Mouse (Mus musculus) midbrain, embryonic 14.5 days (tissue): ENCODE measurements around the gene Atrx. TPM values are rescaled to one million over a fixed set of nuclear protein-coding genes. Genes with fewer than 3 reads are reported as not detected.
A peak's percentile ranks its signal among the peaks of the same experiment; 100 is the strongest.
"Not testable (repeated sequence)": the region's sequence is repeated elsewhere in the genome, so short reads cannot be mapped to it uniquely, and the experiment has no call there.

Experiments used
- ATAC-seq: fragments of 200-750 bp; cut with Nextera tagmentation; 2 replicates; pipeline ENCODE4 v1.8.0; 2017; ENCODE audit warnings: moderate number of reproducible peaks, moderate library complexity; ENCODE audit not compliant: low FRiP score, low TSS enrichment
- DNase-seq: peaks from one replicate; pipeline ENCODE4 v3.0.0-alpha.2; 2015
- H3K27ac ChIP-seq: fragments of 300-500 bp; sonication (generic); replicated peaks from 2 replicates; pipeline ENCODE4 v1.5.1; 2014; ENCODE audit warnings: mild to moderate bottlenecking, low read depth, low read length, moderate library complexity
- H3K27me3 ChIP-seq: fragments of 300-500 bp; sonication (generic); 2 replicates; pipeline ENCODE4 v1.6.1; 2014; ENCODE audit warnings: low read length, control low read depth, mixed read lengths; ENCODE audit not compliant: control insufficient read depth, insufficient read depth
- H3K36me3 ChIP-seq: fragments of 300-500 bp; sonication (generic); 2 replicates; pipeline ENCODE4 v1.6.1; 2014; ENCODE audit warnings: low read length, control low read depth; ENCODE audit not compliant: control insufficient read depth, insufficient read depth
- H3K4me1 ChIP-seq: fragments of 300-500 bp; sonication (generic); 2 replicates; pipeline ENCODE4 v1.6.1; 2014; ENCODE audit warnings: mild to moderate bottlenecking, antibody characterized with exemption, low read length, control low read depth; ENCODE audit not compliant: control insufficient read depth, insufficient read depth
- H3K4me2 ChIP-seq: fragments of 300-500 bp; sonication (generic); 2 replicates; pipeline ENCODE4 v1.6.1; 2014; ENCODE audit warnings: mild to moderate bottlenecking, low read length, moderate library complexity
- H3K4me3 ChIP-seq: fragments of 300-500 bp; sonication (generic); replicated peaks from 2 replicates; pipeline ENCODE4 v1.5.1; 2014; ENCODE audit warnings: low read depth, low read length
- H3K9ac ChIP-seq: fragments of 300-500 bp; sonication (generic); replicated peaks from 2 replicates; pipeline ENCODE4 v1.6.1; 2014; ENCODE audit warnings: mild to moderate bottlenecking, low read length, moderate library complexity
- H3K9me3 ChIP-seq: fragments of 300-500 bp; sonication (generic); 2 replicates; pipeline ENCODE4 v1.6.1; 2016; ENCODE audit warnings: low read length, control low read depth, mixed read lengths; ENCODE audit not compliant: control insufficient read depth
- WGBS: fragments of 180-500 bp; shearing (Covaris S2); extraction: QIAGEN DNeasy Blood & Tissue Kit; methylation state at CpG from one replicate; pipeline ENCODE4 v1.1.7; 2014; 5-methylcytosine and 5-hydroxymethylcytosine counted together
- polyA plus RNA-seq: library from polyadenylated mRNA; unstranded; fragments of >200 nt; fragmentation: Nextera tagmentation; extraction: Ambion mirVana; gene quantifications from 2 replicates; pipeline ENCODE4 v1.2.1, GENCODE M21; 2014

The Atrx gene
- polyA plus RNA-seq, 1 experiment from 2014 or later: 271 TPM

DNA sequence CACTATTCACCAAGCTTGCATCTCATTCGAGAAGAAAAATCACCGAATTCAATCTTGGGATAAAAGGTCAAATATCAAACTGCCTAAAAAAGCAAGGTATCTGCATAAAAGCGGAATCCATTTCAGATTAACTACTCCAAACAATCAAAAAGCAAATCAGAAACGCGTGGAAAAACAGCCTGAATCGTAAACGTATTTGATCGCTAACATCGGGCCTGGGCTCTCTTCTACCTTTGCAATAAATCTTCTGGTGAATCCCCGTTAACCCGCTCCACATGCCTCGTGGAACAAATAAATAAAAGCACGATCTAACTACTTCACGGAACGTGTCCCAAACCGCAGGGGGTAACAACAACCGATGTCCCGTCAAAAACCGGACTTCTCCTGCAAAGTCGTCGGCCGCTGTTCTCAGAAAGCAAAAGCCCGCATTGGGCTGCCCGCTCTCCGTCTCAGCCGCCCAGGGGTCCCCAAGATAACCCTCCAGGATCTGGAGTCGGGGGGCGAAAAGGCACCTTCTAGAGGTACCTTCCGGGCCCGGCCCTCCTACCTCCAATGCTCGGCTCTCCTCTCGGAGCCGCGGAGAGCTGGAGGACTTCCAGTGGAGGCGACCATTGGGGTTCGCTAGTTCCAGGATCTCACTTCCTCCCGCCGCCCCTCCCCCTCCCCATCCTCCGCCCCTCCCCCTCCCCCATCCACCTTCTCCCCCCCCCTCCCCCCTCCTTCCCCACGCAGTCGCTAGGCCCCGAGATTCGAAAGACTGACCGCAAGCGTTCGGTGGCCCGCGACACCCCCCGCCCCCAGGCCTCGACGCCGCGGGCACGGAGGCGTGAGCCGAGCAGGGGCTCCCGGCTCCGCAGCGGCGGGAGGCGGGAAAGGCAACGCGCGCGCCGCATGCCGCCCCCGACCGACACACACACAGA, 1.0 kb downstream of the Atrx start:
- H3K27ac ChIP-seq: peak overlapping the region; percentile 96
- DNase-seq (peak; percentile 69), ATAC-seq (peak; percentile 78)
- H3K4me2 ChIP-seq: peak overlapping the region; percentile 57
- peak overlapping the region; percentile 89 for H3K9ac ChIP-seq
- 20% methylated on average over 53 of the region's 69 CpGs for WGBS
- no peaks in the 10 kb centered on the region for H3K27me3 ChIP-seq
- no peaks in the 10 kb centered on the region for H3K36me3 ChIP-seq
- peak overlapping the region; percentile 57 for H3K4me3 ChIP-seq
- H3K9me3 ChIP-seq: no peaks in the 10 kb centered on the region
- 0 out of 2 replicates have a peak, but pooled peaks cover 3% of the 10 kb centered on the region for H3K4me1 ChIP-seq

DNA sequence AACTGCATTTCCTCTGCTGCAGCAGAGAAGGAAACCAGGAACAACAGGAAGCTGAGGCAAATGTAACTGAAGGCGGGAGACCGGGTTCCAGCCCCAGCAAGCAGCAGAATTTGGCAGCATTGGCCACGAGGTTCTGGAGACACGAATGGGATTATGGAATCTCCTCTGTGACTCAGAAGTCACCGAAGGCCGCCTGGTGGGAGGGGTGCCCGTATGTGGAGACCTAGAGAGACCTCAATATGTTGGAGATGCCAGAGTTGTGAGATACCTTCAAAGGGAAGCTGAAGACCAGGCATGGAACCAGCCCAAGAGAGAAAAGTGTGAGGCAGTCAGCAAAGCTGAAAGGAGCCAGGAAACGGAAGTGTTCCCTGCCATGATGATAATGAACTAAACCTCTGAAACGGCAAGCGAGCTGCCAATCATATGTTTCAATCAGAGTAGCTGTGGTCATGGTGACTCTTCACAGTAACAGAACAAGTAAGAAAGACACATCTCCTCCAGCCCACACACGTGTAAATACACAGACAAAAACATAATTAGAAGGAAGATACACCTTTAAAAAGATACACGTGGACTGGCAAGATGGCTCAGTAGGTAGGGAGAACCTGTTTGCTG, 3.0 kb downstream of the Atrx start:
- Histone ChIP-seq H3K27me3 (no peaks in the 10 kb centered on the region), H3K9ac (no peak overlapping the region), H3K36me3 (no peaks in the 10 kb centered on the region), H3K4me3 (no peak overlapping the region), H3K27ac (no peak overlapping the region), H3K4me1 (0 out of 2 replicates have a peak, but pooled peaks cover 3% of the 10 kb centered on the region), H3K4me2 (peak overlapping the region; percentile 57), H3K9me3 (no peaks in the 10 kb centered on the region)
- DNase-seq (no peak), ATAC-seq (no peak)
- WGBS: 75% methylated on average over 12 of the region's 12 CpGs

DNA sequence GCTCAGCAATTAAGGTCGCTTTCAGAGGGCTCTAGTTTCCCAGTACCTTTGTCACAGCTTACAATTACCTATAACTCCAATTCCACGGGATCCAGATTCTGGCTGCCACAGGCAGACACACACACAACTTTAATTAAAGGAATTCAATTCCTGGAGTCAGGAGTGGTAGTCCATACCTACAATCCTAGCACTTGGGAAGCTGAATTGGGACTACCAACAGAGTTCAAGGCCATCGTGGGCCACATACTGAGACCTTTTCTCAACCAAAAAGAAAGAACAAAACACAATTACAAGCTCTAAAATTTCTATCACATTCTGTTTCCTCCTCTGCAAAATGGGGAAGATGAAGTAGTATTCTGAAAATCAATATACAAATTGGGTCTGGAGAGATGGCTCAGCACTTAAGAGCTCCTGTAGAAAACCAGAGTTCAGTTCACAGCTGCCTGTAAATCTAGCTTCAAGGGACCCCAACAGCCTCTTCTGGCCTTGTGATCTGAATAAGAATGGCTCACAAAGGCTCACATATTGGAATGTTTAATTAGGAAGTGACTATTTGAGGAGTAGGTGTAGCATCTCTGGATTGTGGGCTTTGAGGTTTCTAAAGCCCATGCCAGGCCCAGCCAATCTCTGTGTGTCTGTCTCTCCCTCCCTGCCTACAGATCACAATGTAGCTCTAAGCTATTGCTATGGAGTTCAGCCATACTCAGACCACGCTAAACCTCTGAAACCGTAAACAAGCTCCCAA, 4.7 kb downstream of the Atrx start:
- Histone ChIP-seq H3K9ac (no peak overlapping the region), H3K36me3 (no peaks in the 10 kb centered on the region), H3K4me3 (no peak overlapping the region), H3K4me2 (no peak overlapping the region), H3K9me3 (no peaks in the 10 kb centered on the region), H3K27me3 (no peaks in the 10 kb centered on the region), H3K27ac (no peak overlapping the region), H3K4me1 (0 out of 2 replicates have a peak, but pooled peaks cover 3% of the 10 kb centered on the region)
- DNase-seq (no peak), ATAC-seq (no peak)
- 87% methylated on average over 5 of the region's 5 CpGs for WGBS

DNA sequence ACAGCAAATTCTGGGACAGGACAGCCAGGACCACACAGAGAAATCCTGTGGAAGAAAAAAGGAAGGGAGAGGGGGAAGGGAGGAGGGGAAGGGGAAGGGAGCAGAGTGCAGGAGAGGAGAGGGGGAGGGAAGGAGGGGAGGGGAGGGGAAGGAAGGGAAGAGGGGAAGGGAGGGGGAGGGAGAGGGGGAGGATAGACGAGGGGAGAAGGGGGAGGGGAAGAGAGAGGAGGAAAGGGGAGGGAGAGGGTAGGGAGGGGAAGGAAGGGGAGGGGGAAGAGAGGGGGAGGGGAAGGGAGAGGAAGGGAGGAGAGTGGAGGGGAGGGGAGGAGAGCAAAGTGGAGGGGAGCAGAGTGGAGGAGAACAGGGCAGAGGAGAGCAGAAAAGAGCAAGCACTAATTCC, 5.3 kb downstream of the Atrx start:
- H3K4me3 ChIP-seq: no peak overlapping the region
- ATAC-seq (no peak), DNase-seq (no peak)
- H3K36me3 ChIP-seq: no peaks in the 10 kb centered on the region
- no peaks in the 10 kb centered on the region for H3K9me3 ChIP-seq
- whole genome bisulfite sequencing: 25% methylated on average over 1 of the region's 1 CpGs
- H3K4me2 ChIP-seq: no peak overlapping the region
- no peak overlapping the region for H3K9ac ChIP-seq
- H3K27me3 ChIP-seq: no peaks in the 10 kb centered on the region
- H3K27ac ChIP-seq: no peak overlapping the region
- 0 out of 2 replicates have a peak, but pooled peaks cover 3% of the 10 kb centered on the region for H3K4me1 ChIP-seq

DNA sequence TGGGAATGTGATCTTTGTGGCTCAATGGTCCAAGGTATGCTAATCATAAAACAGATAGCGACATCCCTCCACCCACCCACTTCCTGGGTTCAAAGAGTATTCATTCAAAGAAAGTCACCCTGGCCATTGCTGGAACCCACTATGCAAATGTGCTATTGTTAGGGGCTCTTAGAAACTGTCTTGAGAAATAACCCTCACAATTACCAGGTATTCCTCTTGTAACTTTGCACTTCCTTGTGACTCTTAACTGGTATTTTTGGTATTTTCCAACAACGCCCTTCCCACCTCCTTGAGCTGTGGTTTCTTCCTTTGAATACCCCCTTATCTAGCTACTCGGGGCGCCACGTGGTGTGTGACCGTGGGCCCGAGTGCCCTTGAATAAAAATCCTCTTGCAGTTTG, 6.2 kb downstream of the Atrx start:
- DNase-seq, H3K9me3 ChIP-seq, H3K27me3 ChIP-seq, ATAC-seq, H3K36me3 ChIP-seq, H3K27ac ChIP-seq, H3K4me3 ChIP-seq, H3K4me2 ChIP-seq, H3K9ac ChIP-seq, H3K4me1 ChIP-seq: not testable (repeated sequence)
- 90% methylated on average over 7 of the region's 7 CpGs for WGBS

DNA sequence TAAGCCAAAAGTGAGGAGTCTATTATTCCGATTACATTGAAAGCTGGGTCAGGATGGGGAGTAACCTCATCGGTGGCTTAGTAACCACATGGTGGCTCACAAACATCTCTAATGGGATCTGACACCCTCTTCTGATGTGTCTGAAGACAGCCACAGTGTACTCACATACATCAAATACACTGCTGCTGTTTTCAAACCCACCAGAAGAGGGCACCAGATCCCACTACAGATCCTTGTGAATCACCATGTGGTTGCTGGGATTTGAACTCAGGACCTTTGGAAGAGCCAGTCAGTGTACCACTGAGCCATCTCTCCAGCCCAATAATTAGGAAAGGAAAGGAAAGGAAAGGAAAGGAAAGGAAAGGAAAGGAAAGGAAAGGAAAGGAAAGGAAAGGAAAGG, 7.8 kb downstream of the Atrx start:
- H3K27ac ChIP-seq: no peak overlapping the region
- 89% methylated on average over 2 of the region's 2 CpGs for WGBS
- H3K4me3 ChIP-seq: no peak overlapping the region
- H3K9me3 ChIP-seq: no peaks in the 10 kb centered on the region
- H3K9ac ChIP-seq: no peak overlapping the region
- ATAC-seq (no peak), DNase-seq (no peak)
- H3K27me3 ChIP-seq: no peaks in the 10 kb centered on the region
- H3K4me1 ChIP-seq: 0 out of 2 replicates have a peak, but pooled peaks cover 3% of the 10 kb centered on the region
- no peaks in the 10 kb centered on the region for H3K36me3 ChIP-seq
- no peak overlapping the region for H3K4me2 ChIP-seq

DNA sequence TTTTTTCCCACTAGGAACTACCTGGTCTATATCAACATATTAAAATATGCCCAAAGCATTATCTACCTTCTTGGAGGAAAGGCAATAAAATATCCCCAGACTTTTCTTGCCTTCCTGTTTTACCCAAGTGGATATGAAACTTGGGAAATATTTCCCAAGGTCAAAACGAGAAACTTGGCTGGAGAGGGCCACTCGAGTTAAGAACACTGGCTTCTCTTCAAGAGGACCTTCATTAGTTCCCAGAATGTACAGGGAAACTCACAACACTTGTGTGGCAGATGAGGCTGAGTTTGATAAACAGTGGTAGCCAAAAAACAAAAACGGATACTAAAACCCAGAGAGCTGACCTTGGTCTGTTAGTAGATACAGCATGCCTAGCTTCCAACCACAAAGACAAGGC, 17.5 kb downstream of the Atrx start:
- DNase-seq: no peak
- H3K4me1 ChIP-seq: no peaks in the 10 kb centered on the region
- no peaks in the 10 kb centered on the region for H3K36me3 ChIP-seq
- H3K4me2 ChIP-seq: no peak overlapping the region
- no peak for ATAC-seq
- no peak overlapping the region for H3K4me3 ChIP-seq
- H3K9me3 ChIP-seq: no peaks in the 10 kb centered on the region
- H3K27me3 ChIP-seq: no peaks in the 10 kb centered on the region
- H3K27ac ChIP-seq: no peak overlapping the region
- H3K9ac ChIP-seq: no peak overlapping the region
- 80% methylated on average over 3 of the region's 3 CpGs for WGBS

DNA sequence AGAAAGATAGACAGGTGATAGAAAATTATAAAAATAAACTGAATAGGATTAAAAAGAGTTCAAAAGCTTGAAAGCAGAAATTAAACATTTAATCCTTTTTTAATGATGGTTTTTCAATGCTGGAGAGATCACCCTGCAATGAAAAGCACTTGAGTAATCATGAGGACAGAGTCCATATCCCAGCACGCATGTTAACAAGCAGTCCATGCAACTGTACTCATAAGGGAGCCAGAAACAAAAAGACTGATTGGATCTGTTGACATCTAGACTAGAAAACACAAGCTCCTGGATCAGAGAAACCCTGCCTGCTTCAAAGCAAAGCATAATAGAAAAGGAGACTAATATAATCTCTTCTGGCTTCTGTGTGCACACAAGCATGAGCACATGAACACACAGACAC, 27.6 kb downstream of the Atrx start:
- Histone ChIP-seq H3K4me3 (no peak overlapping the region), H3K27me3 (no peaks in the 10 kb centered on the region), H3K4me2 (no peak overlapping the region), H3K4me1 (no peaks in the 10 kb centered on the region), H3K9me3 (no peaks in the 10 kb centered on the region), H3K36me3 (no peaks in the 10 kb centered on the region), H3K27ac (no peak overlapping the region), H3K9ac (no peak overlapping the region)
- ATAC-seq (no peak), DNase-seq (no peak)
- 93% methylated on average over 1 of the region's 1 CpGs for WGBS
